Mouse (Mus musculus): ENCODE results near the gene Themis2.
"Not testable (repeated sequence)": the region's sequence is repeated elsewhere in the genome, so short reads cannot be mapped to it uniquely, and the experiment has no call there.

The Themis2 gene

DNA sequence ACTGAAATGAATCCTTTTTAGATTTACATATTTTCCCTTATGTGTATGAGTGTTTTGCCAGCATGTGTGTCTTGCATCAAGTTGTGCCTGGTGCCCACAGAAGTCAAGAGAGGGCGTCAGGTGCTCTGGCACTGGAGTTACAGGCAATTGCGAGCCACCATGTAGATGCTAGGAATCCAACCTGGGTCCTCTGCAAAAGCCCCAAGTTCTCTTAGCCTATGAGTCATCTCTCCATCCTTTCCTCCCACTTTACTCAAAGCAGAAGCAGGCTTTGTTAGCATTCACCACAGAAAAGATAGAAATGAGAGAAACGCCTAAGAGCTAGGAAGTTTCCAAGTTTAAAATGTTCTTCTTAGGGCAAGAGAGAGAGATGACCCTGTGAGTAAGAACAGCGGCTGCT is 3.7 kb upstream of the Themis2 start:
- no peak for DNase-seq (ENCODE audit: extremely low spot score)

DNA sequence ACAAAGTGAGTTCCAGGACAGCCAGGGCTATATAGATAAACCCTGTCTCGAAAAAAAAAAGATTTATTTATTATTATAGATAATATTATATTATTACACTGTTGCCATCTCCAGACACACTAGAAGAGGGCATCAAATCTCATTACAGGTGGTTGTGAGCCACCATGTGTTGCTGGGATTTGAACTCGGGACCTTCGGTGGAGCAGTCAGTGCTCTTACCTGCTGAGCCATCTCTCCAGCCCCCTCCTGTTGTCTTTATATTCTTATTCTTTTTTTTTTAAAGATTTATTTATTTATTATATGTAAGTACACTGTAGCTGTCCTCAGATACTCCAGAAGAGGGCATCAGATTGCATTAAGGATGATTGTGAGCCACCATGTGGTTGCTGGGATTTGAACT is 2.5 kb upstream of the Themis2 start:
- DNase-seq (ENCODE audit: extremely low spot score) = not testable (repeated sequence)

DNA sequence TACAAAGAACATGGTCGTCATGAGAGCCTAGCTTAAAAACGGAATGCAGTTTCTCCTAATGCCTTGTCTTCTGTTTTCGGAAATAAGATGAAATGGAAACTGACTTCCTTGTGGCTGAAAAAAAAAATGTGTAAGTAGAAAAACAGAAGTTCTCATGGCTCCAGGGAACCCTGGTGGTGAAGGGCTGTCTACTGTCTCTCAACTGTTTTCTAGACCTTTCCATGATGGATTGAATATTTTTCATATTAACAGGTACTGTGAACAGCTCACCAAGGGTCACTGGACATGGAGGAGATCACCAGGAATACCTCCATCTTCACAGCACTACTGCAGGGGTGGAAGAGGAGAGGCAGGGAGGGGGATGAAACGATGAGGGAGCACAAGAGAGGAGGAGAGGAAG is 1.8 kb upstream of the Themis2 start:
- no peak for DNase-seq (ENCODE audit: extremely low spot score)

DNA sequence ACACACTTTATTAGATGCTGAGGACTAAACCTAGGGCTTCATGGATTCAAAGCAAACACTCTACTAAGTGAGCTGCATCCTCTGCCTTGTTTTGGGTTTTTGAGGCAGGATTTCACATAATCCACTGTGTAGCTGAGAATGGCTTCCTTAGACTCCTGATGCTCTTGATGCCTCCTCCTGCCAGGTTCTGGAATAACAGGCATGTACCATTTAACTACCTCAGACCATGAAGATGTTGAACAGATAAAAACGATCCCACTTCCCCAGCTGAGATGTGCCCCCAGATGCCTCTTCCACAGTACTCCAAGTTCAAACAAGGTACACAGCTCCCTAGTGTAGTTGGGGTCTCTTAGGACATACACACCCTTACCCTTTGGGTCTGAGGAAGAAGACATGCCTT is 1.3 kb upstream of the Themis2 start:
- no peak for DNase-seq (ENCODE audit: extremely low spot score)

DNA sequence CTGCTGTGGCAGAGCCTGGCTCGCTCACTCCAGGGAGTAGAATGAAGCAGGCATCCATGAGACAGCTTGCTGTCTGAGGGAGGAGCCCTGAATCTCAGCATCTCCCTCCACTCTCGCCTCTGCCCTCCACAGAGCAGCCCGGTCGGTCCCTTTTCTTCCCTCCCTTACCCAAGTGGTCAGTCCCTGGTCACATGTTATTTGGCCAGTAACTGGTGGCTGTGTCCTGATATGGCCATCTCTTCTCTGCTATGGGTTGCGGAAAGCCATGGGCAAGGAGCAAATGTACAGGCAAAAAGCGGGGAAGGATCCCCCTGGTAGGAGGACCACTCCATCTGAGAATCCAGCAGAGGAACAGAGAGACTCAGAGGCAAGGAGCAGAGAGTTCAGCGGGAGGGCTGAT is 1.0 kb downstream of the Themis2 start:
- DNase-seq (ENCODE audit: extremely low spot score) = no peak

DNA sequence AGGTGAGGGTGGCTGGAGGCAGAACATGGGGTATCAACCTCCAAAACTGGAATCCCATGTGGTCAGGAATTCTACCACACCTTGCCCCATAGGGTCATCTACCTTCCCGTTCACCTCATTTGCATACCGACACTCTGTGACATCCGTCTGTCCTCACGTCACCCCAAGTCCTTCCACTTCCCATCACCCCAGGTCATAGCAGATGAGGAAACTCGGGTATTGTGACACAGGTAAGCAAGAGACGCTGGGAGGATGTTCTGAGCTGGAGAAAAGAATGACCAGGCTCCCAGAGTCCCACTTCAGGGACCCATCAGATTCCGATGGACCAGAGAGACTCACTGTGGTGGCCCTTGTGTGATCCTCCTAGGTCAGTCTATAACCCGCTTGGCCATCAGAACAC is 1.4 kb downstream of the Themis2 start:
- no peak for DNase-seq (ENCODE audit: extremely low spot score)

DNA sequence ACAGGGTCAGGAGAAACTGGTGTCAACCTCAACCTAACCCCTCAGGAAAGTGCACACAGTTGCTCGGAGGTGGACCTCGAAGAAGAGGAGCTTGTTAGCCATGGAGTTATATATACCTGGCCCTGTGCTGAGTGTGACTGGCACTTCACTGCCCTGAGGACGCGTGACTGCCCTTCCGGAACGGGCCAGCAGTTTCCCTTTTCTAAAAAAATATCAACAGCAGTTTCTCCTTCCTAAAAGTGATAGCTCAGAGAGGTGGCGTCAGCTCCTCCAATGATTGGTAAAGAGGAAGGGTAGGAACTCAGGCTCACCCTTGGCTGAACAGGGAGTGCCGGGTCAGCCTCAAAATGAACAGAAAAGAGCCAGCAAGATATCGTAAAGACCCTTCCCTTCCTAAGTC is 2.2 kb downstream of the Themis2 start:
- no peak for DNase-seq (ENCODE audit: extremely low spot score)

DNA sequence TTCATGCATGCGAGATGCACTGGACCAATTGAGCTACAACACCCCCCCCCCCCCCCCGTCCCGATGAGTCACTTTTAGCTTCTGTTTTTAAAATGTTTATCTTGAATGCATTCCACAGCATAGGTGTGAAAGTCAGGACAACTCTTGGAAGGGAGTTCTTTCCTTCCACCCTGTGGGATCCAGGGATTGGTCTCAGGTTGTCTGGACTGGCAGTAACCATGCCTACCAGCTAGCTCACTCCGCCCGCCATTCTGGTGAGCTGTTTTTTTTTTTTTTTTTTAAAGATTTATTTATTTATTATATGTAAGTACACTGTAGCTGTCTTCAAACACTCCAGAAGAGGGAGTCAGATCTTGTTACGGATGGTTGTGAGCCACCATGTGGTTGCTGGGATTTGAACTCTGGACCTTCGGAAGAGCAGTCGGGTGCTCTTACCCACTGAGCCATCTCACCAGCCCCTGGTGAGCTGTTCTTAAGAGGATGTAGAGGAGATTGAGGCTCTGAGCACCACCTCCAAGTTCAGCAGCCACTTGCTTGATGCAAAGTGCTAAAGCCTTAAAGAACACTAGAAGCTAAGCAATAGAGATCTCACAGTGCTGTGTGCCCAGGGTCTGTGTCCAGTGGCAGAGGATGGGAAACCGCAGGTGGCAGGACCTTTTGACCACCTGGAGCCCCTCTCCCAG is 2.7 kb downstream of the Themis2 start:
- DNase-seq (ENCODE audit: extremely low spot score) = not testable (repeated sequence)

DNA sequence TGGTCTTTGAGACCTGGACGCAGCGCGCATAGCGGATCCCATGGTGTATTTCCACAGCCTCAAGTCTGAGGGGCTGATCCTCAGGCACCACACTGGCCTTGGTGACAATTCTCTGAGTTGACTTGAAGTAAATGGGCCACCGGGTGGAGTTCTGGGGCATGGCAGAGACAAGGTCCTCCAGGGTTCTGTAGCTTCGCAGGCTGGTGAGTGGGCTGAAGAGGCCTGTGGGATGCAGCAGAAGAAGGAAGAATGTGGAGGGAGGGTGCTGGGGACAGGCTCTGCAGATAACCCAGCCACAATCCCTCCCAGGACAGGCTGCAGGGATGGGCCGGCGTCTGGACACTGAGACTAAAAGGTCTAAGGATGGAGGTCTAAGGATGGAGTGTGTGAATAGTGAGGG is 6.5 kb downstream of the Themis2 start:
- DNase-seq (ENCODE audit: extremely low spot score) = no peak

DNA sequence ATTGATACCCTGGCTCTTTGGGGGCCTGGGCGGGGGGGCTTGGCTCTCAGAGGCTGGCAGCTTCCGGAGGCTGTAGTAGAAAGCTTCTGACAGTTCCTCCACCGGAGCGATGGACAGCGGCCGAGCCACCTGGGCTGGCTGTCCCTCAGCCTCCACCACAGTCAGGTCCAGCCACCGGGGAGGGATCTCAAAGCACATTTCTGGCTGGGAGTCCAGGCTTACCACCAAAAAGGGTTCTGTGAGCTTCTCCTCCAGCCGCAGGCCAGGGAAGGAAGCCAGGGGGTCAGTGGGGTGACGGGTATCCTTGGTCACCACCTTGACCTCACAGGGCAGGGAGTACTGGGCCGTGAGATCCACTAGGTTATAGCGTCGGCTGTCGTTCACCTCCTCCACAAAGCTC is 11.0 kb downstream of the Themis2 start:
- DNase-seq (ENCODE audit: extremely low spot score) = no peak

DNA sequence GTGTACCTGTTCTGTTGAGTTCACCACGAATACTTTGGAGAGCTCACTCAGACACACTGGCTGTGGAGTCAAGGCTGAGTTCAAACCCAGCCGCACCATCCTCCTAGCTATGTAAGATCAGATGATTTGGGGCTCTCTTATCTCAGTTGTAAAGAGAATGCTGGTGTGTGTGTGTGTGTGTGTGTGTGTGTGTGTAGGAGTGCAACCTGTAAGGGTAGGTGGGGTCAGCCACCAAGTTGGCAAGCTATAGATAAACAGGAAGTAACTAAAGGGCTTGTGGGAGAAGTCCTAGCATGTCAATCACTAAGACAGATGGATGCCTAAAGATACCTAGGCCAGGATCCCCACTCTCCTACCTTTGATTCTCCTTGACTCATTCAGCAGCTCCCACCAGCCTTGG is 12.5 kb downstream of the Themis2 start:
- DNase-seq (ENCODE audit: extremely low spot score) = no peak

DNA sequence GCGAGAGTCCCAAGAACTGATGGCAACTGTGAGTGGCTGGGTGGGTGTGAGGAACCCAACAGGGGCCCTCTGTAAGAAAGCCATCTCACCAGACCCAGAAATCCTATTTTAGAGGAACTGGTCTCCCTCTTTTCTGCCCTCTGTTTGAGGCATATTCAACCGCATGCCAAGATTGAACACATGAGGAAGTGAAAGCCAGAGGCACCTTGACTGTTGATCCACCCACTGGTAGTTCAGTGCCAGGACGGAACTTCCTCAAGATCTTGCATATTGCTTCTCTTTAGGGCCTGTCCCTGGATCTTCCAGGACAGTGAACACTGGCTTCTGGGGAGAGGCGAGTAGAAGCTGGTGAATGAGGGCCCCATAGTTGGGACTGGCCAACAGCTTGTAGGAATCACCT is 15.9 kb downstream of the Themis2 start:
- DNase-seq (ENCODE audit: extremely low spot score) = no peak

DNA sequence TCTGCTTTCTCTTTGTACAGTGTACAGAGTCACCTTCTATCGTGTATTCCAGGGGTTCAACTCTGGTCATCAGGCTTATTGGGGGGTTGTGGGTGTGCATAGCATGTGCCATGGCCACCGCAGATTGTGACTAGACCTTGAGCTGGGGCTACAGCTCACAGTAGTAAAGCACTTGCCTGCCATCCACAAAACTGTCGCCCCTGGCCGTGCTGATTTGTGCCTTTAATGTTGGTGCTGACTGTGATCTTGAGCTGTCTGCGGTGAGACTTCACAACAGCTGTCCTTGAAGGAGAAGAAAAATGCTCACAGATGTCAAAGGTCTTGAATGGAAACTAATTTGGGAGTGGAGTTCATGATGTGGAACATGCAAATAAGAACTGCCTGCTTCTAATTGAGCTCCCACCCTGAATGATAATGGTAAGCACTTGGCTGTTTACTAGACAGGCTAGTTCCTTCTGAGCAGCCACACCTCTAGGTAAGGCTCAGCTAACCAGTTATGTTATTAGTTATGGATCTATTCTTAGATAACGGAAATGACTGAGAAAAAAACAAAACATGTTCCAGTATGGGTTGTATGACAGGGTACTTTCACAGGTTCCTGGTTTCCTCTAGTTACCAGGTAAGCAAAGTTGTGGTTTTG is 17.5 kb downstream of the Themis2 start:
- no peak for DNase-seq (ENCODE audit: extremely low spot score)

DNA sequence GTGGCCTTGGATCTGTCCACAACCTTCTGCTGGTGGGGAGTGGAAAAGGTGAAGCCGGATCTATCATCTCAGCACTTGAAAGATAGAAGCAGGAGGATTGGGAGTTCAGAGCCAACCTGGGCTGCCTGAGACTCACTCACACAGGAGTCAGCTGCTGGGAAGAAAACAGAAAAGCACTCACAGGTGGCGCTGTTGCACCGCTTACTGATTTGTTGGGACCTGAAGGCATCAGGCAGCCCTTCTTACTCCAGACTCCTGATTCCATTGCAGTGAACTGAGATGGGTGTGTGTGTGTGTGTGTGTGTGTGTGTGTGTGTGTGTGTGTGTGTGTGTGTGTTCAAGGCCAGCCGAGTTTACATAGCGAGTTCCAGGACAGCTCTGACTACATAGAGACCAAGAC is 19.4 kb downstream of the Themis2 start:
- peak; percentile 26 for DNase-seq (ENCODE audit: extremely low spot score)

DNA sequence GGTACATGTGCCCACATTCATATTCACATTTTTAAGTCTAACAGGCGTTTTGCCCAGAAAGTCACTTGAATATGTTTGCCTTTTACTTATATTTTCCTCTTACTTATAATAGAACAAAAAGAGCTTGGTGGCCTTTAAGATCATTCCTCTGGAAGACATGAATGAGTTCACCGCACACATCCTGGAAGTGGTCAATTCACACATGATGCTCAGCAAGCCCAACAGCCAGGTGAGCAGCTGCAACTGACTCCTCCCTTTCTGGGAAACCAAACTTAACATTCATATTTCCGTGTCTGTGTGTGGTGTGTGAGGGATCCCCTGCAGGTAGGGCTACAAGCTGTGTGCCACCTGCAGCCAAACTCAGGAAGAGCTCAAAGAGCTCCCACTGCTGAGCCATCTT is 21.3 kb downstream of the Themis2 start:
- DNase-seq (ENCODE audit: extremely low spot score) = no peak

DNA sequence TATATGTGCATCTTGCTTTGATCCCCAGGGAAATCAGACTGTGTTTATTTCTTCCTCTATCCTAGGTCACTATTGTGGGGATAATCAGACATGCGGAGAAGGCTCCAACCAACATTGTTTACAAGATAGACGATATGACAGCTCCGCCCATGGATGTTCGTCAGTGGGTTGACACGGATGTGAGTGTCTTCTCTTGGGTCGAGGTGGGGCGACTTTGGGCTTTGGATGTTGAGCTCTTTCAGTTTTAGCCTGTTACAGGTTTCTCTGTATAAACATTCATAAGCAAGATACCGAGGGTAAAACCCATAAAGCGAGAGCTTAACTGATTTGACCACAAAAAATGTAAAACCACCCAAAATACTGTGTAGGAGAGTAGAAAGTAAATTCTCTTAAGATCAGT is 24.4 kb downstream of the Themis2 start:
- DNase-seq (ENCODE audit: extremely low spot score) = no peak

DNA sequence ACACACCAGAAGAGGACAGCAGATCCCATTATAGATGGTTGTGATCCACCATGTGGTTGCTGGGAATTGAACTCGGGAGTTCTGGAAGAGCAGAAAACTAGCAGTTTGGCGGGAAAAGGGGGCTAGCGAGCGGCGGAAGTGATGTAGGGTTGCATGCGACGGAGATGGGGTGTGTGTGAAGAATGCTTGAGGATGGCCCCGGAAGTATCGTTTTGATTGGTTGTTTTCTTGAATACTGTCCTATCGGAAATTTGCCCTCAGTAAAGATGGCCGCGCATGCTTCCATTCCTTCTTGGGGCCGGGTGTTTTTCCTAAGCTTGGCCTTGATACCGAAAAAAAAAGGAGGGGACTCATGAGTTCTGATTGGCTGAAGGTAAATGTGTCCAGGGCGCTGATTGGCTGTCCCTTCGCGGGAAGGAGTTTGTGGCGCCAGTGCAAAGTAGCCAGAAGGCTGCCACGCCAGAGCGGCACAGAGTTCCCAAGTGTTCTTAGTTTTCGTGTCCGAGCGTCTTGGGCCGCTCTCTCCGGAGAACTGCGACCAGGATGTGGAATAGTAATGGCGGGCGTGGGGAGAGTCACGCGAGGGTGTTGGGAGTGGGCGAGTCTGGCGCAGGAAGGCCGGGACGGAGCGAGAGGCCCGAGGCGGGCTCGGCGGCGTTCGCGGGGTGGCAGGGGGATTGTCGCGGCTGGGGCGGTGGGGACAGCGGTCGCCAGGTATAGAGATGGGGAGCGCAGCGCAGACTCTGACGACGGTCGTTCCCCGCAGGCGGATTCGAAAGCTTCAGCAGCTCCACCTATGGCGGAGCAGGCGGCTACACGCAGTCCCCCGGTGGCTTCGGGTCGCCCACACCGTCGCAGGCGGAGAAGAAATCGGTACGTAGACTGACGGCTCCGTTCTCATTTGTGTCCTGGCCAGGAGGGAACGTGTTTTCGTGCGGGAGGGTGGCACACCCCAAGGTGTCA is 28.0 kb downstream of the Themis2 start, which contains the start of gene Rpa2:
TSS of gene Rpa2 (plus strand) at position 419 of the 963 bp plus-strand sequence.
- DNase-seq (ENCODE audit: extremely low spot score) = peak; percentile 99

DNA sequence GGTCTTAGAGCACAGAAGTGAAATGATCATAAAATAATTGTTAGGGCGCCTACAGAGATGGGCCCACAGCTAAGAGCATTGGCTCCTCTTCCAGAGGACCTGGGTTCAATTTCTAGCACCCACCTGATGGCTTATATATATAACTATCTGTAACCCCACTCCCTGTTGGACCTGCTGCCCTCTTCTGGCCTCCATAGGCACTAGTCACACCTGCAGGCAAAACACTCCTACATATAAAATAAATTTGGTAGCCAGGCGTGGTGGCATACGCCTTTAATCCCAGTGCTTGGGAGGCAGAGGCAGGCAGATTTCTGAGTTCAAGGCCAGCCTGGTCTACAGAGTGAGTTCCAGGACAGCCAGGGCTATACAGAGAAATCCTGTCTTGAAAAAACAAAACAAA is 33.1 kb downstream of the Themis2 start:
- DNase-seq (ENCODE audit: extremely low spot score) = not testable (repeated sequence)

DNA sequence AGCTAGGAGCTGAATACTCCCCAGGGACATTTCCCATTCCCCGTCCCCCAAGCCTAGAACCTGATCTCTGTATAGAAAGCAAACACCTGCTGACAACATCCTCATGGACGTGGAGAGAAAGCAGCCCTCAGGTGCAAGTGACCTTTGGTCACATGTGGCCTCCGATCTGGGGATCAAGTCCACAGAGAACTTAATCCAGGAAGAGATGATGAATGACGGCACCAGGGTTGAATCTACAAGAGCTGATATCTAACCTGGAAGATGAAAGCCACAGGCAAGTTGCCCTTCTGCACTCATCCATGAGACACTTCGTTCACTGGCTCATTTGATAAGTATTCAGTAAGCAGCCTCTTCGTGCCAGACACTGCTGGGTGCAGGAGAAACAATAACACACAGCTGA is 33.6 kb downstream of the Themis2 start:
- DNase-seq (ENCODE audit: extremely low spot score) = no peak

DNA sequence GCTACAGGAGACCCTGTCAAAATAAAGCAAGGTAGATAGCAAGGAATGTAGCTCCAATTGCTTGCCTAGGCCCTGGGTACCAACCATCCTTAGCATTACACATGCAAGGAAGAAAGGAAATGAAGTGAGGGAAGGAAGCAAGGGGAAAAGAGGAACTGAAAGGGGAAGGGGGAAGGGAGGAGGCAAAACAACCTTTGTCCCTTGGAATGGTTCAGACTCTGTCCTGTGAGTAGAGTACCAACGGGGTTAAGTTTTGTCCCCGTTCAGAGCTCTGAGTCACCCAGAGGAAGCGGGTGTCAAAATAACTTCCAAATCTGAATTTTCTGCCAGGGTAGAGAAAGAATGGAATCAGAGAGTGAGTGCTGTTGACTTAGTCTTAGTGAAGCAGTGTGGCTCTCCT is 35.9 kb downstream of the Themis2 start:
- no peak for DNase-seq (ENCODE audit: extremely low spot score)

DNA sequence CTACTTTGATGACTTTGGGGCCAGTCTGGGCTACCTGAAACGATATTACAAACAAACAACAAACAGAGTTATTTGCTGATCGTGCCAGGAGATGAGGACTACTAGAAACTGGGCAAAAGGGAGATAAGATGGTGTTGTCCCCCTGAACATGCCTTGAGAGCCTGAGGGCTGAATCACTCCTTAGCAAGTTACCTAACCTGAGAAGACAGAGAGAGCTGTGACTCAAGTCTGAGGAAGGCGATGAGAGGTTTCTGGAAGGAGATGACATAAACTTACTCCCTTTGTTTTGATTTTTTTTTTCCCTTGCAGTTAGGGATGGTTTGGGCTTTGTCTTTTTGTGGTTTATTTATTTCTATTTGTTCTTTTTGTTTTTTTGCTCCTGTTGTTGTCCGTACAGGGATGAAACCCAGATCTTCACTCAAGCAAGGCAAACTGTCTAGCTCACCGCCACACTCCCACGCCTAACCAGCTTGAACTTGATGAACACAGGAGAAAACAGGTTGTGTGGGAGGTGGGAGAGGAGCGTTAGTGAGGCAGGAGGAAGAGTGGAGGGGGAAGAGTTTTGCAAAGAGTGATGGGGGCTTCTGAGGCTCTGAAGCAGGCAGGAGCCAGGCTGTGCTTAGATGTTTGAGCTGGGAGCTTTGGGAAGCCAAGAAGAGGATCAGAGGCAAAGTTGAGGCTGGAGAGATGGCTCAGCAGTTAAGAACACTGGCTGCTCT is 38.4 kb downstream of the Themis2 start:
- no peak for DNase-seq (ENCODE audit: extremely low spot score)

DNA sequence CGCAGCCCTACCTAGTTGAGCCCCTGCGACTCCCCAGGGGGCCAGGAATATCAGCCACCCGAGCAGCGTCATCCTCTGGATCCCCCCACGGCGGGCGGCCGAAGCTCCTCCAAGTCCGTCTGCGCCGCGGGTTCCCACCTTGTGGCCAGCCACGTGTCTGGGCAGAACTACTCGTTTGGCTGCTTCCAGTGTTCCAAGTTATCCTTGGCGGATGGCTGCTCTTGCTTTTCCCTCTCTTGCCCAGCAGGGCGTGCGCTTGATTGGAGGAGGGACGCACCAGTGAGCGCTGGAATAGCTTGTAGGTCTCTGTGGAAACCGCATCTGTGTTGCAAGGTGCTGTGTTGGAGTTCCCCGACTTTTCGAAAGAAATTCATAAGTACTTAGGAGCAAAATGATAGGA is 39.2 kb downstream of the Themis2 start, which contains the start of gene Smpdl3b:
TSS of gene Smpdl3b (minus strand) at position 279 of the 400 bp plus-strand sequence.
- DNase-seq (ENCODE audit: extremely low spot score) = peak; percentile 80
